Mouse (Mus musculus) midbrain, embryonic 16.5 days (tissue): ENCODE measurements around the gene St6galnac3. TPM values are rescaled to one million over a fixed set of nuclear protein-coding genes. Genes with fewer than 3 reads are reported as not detected.

ENCODE experiments used
- ATAC-seq: fragments of 200-750 bp; cut with Nextera tagmentation; 2 replicates; pipeline ENCODE4 v1.8.0; 2017; ENCODE audit warnings: moderate TSS enrichment
- H3K27ac ChIP-seq: fragments of 300-500 bp; sonication (generic); 2 replicates; pipeline ENCODE4 v1.5.1; 2014; ENCODE audit warnings: mild to moderate bottlenecking, low read length, mixed read lengths
- H3K27me3 ChIP-seq: fragments of 300-500 bp; sonication (generic); 2 replicates; pipeline ENCODE4 v1.6.1; 2014; ENCODE audit warnings: low read depth, low read length, mixed read lengths; ENCODE audit not compliant: control insufficient read depth, insufficient read depth
- H3K36me3 ChIP-seq: fragments of 300-500 bp; sonication (generic); 2 replicates; pipeline ENCODE4 v1.6.1; 2014; ENCODE audit warnings: mild to moderate bottlenecking, low read length, moderate library complexity, mixed read lengths; ENCODE audit not compliant: control insufficient read depth, insufficient read depth
- H3K4me1 ChIP-seq: fragments of 300-500 bp; sonication (generic); 2 replicates; pipeline ENCODE4 v1.6.1; 2014; ENCODE audit warnings: mild to moderate bottlenecking, low read length, mixed read lengths; ENCODE audit not compliant: control insufficient read depth, insufficient read depth
- H3K4me2 ChIP-seq: fragments of 300-500 bp; sonication (generic); 2 replicates; pipeline ENCODE4 v1.6.1; 2014; ENCODE audit warnings: mild to moderate bottlenecking, low read length, mixed read lengths
- H3K4me3 ChIP-seq: fragments of 300-500 bp; sonication (generic); 2 replicates; pipeline ENCODE4 v1.5.1; 2014; ENCODE audit warnings: low read depth, mild to moderate bottlenecking, low read length, moderate library complexity, mixed read lengths
- H3K9ac ChIP-seq: fragments of 300-500 bp; sonication (generic); 2 replicates; pipeline ENCODE4 v1.6.1; 2014; ENCODE audit warnings: low read depth, low read length, mixed read lengths
- H3K9me3 ChIP-seq: fragments of 300-500 bp; sonication (generic); replicated peaks from 2 replicates; pipeline ENCODE4 v1.6.1; 2014; ENCODE audit warnings: mild to moderate bottlenecking, low read length, mixed read lengths; ENCODE audit not compliant: control insufficient read depth, poor library complexity, severe bottlenecking
- WGBS: fragments of 180-500 bp; shearing (Covaris S2); extraction: QIAGEN DNeasy Blood & Tissue Kit; methylation state at CpG from one replicate; pipeline ENCODE4 v1.1.7; 2014; 5-methylcytosine and 5-hydroxymethylcytosine counted together
- polyA plus RNA-seq: library from polyadenylated mRNA; unstranded; fragments of >200 nt; fragmentation: Nextera tagmentation; extraction: Ambion mirVana; gene quantifications from 2 replicates; pipeline ENCODE4 v1.2.1, GENCODE M21; 2015

Gene St6galnac3
- polyA plus RNA-seq, 1 experiment from 2014 or later: 19.1 TPM

GRCm38 (mm10) chr3:153484701-153485100 is 240.3 kb downstream of the St6galnac3 start:
- Histone ChIP-seq H3K4me2 (no peak overlapping the region), H3K27me3 (no peaks in the 10 kb centered on the region), H3K36me3 (no peaks in the 10 kb centered on the region), H3K4me1 (0 out of 2 replicates have a peak, but pooled peaks cover 3% of the 10 kb centered on the region), H3K9me3 (no peaks in the 10 kb centered on the region), H3K27ac (no peak overlapping the region), H3K9ac (no peak overlapping the region), H3K4me3 (no peak overlapping the region)
- 70% methylated on average over 7 of the region's 7 CpGs for WGBS
- ATAC-seq: 0 out of 2 replicates have a peak, but pooled peaks have one; percentile 27

- WGBS: 91% methylated on average over 4 of the region's 4 CpGs
- no peak for ATAC-seq
These were observed 241.3 kb downstream of the St6galnac3 start for GRCm38 (mm10) chr3:153483691-153484090.

GRCm38 (mm10) chr3:153482098-153482497 is 242.9 kb downstream of the St6galnac3 start:
- no peaks in the 10 kb centered on the region for H3K36me3 ChIP-seq
- H3K27me3 ChIP-seq: no peaks in the 10 kb centered on the region
- 54% methylated on average over 11 of the region's 11 CpGs for WGBS
- no peak overlapping the region for H3K27ac ChIP-seq
- peak overlapping the region; percentile 2; the same call in 1 of the 2 replicates for H3K4me2 ChIP-seq
- no peaks in the 10 kb centered on the region for H3K9me3 ChIP-seq
- H3K4me1 ChIP-seq: 0 out of 2 replicates have a peak, but pooled peaks cover 3% of the 10 kb centered on the region
- no peak overlapping the region for H3K9ac ChIP-seq
- ATAC-seq: no peak
- no peak overlapping the region for H3K4me3 ChIP-seq

More at GRCm38 (mm10) chr3:153483691-153484090, 241.3 kb downstream of the St6galnac3 start:
- Histone ChIP-seq H3K27me3 (no peaks in the 10 kb centered on the region), H3K36me3 (no peaks in the 10 kb centered on the region), H3K4me3 (no peak overlapping the region), H3K9me3 (no peaks in the 10 kb centered on the region), H3K9ac (no peak overlapping the region), H3K27ac (no peak overlapping the region), H3K4me1 (0 out of 2 replicates have a peak, but pooled peaks cover 3% of the 10 kb centered on the region), H3K4me2 (no peak overlapping the region)

GRCm38 (mm10) chr3:153481012-153481411 is 244.0 kb downstream of the St6galnac3 start:
- H3K9me3 ChIP-seq: no peaks in the 10 kb centered on the region
- 95% methylated on average over 6 of the region's 6 CpGs for WGBS
- no peaks in the 10 kb centered on the region for H3K36me3 ChIP-seq
- no peak overlapping the region for H3K4me2 ChIP-seq
- no peaks in the 10 kb centered on the region for H3K27me3 ChIP-seq
- 0 out of 2 replicates have a peak, but pooled peaks cover 3% of the 10 kb centered on the region for H3K4me1 ChIP-seq
- no peak overlapping the region for H3K4me3 ChIP-seq
- no peak overlapping the region for H3K9ac ChIP-seq
- ATAC-seq: no peak
- H3K27ac ChIP-seq: no peak overlapping the region

GRCm38 (mm10) chr3:153480636-153481006 is 244.4 kb downstream of the St6galnac3 start:
- Histone ChIP-seq H3K9ac (no peak overlapping the region), H3K4me2 (no peak overlapping the region), H3K36me3 (no peaks in the 10 kb centered on the region), H3K4me3 (no peak overlapping the region), H3K27me3 (no peaks in the 10 kb centered on the region), H3K4me1 (0 out of 2 replicates have a peak, but pooled peaks cover 3% of the 10 kb centered on the region), H3K9me3 (no peaks in the 10 kb centered on the region), H3K27ac (no peak overlapping the region)
- 83% methylated on average over 5 of the region's 5 CpGs for WGBS
- no peak for ATAC-seq

- H3K27me3 ChIP-seq: no peaks in the 10 kb centered on the region
- H3K36me3 ChIP-seq: no peaks in the 10 kb centered on the region
- no peak overlapping the region for H3K4me3 ChIP-seq
- no peak overlapping the region for H3K27ac ChIP-seq
- WGBS: 81% methylated on average over 3 of the region's 3 CpGs
- no peaks in the 10 kb centered on the region for H3K9me3 ChIP-seq
- no peak for ATAC-seq
- no peak overlapping the region for H3K4me2 ChIP-seq
- 0 out of 2 replicates have a peak, but pooled peaks cover 3% of the 10 kb centered on the region for H3K4me1 ChIP-seq
- H3K9ac ChIP-seq: no peak overlapping the region
These were observed 244.9 kb downstream of the St6galnac3 start for GRCm38 (mm10) chr3:153480005-153480635.

GRCm38 (mm10) chr3:153475919-153476318 is 249.1 kb downstream of the St6galnac3 start:
- Histone ChIP-seq H3K9me3 (no peaks in the 10 kb centered on the region), H3K4me1 (no peaks in the 10 kb centered on the region), H3K27me3 (no peaks in the 10 kb centered on the region), H3K4me3 (no peak overlapping the region), H3K27ac (no peak overlapping the region), H3K9ac (no peak overlapping the region), H3K36me3 (no peaks in the 10 kb centered on the region), H3K4me2 (no peak overlapping the region)
- ATAC-seq: no peak
- WGBS: 93% methylated on average over 9 of the region's 9 CpGs

GRCm38 (mm10) chr3:153475461-153475860 is 249.5 kb downstream of the St6galnac3 start:
- no peak for ATAC-seq
- H3K9ac ChIP-seq: no peak overlapping the region
- H3K27ac ChIP-seq: no peak overlapping the region
- H3K36me3 ChIP-seq: no peaks in the 10 kb centered on the region
- H3K27me3 ChIP-seq: no peaks in the 10 kb centered on the region
- no peaks in the 10 kb centered on the region for H3K9me3 ChIP-seq
- no peaks in the 10 kb centered on the region for H3K4me1 ChIP-seq
- 96% methylated on average over 20 of the region's 20 CpGs for WGBS
- H3K4me3 ChIP-seq: no peak overlapping the region
- H3K4me2 ChIP-seq: no peak overlapping the region

DNA sequence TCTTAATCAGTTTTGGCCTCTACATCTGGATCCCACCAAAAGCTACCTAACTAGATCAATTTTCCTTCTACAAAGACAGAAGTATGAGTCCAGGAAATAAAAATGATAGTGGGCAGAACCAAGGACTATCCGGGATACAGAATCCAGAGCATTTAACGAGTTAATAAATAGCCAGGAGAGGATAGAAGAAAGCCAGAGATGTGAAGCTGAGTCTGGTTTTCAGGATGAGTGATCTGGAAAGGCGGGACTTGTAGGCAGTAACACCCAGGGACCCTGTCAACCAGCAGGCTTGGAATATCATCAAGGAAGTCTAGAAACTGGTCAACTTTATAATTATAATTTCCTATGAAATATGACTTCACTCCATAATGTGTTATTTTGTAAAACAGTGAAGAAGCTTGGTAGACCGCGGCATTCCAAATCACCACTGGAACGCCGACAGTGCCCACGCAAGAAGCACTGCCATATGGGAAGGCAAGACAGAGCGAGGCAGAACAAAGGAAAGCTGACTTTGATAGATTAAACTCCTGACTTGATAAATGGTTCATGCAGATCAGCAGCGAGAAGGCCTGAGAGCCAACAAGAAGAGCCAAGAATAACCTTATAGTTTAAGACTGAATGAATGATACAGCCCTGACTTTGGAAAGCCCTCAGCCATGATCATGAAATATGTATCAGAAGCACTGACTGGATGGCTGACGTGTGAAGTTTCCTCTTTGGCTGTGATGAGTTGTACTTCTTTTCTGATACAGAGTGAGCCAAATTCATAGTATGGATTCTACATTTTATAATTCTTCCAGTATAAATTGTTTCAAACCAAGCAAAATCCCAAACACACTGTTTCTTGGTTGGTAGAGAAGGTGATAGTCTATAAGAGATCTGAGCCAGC is 252.1 kb downstream of the St6galnac3 start:
- H3K4me1 ChIP-seq: no peaks in the 10 kb centered on the region
- H3K4me3 ChIP-seq: no peak overlapping the region
- 87% methylated on average over 11 of the region's 11 CpGs for WGBS
- H3K4me2 ChIP-seq: no peak overlapping the region
- H3K27ac ChIP-seq: no peak overlapping the region
- H3K36me3 ChIP-seq: no peaks in the 10 kb centered on the region
- no peak overlapping the region for H3K9ac ChIP-seq
- ATAC-seq: no peak
- no peaks in the 10 kb centered on the region for H3K27me3 ChIP-seq
- no peaks in the 10 kb centered on the region for H3K9me3 ChIP-seq
